Mouse (Mus musculus): Measurements from ENCODE around the gene Gm49342.

The Gm49342 gene

GRCm38 (mm10) chr14:50981207-50981606 is 36.9 kb downstream of the Gm49342 start:
- no peak for DNase-seq (ENCODE audit: low spot score in 2 of 2)

- no peak for DNase-seq (ENCODE audit: low spot score in 2 of 2)
Measured at GRCm38 (mm10) chr14:50981837-50982236, 37.5 kb downstream of the Gm49342 start.

GRCm38 (mm10) chr14:50987668-50988067 is 43.4 kb downstream of the Gm49342 start:
- no peak for DNase-seq (ENCODE audit: low spot score in 2 of 2)

GRCm38 (mm10) chr14:50991037-50991436 is 46.7 kb downstream of the Gm49342 start:
- DNase-seq (ENCODE audit: low spot score in 2 of 2): no peak

- DNase-seq (ENCODE audit: low spot score in 2 of 2): no peak
Measured at GRCm38 (mm10) chr14:50997088-50997487, 52.8 kb downstream of the Gm49342 start.

GRCm38 (mm10) chr14:50997999-50998666 is 53.8 kb downstream of the Gm49342 start:
- DNase-seq (ENCODE audit: low spot score in 2 of 2): no peak

- no peak for DNase-seq (ENCODE audit: low spot score in 2 of 2)
Measured at GRCm38 (mm10) chr14:51007152-51007801, 63.0 kb downstream of the Gm49342 start, which contains the start of gene Rnase10. Gene Rnase10 (plus strand): TSS chr14:51007751.

GRCm38 (mm10) chr14:51007914-51008713 is 63.8 kb downstream of the Gm49342 start:
- DNase-seq (ENCODE audit: low spot score in 2 of 2): peak; percentile 32 to 43

GRCm38 (mm10) chr14:51008781-51009180 is 64.5 kb downstream of the Gm49342 start:
- no peak for DNase-seq (ENCODE audit: low spot score in 2 of 2)

- no peak for DNase-seq (ENCODE audit: low spot score in 2 of 2)
Measured at GRCm38 (mm10) chr14:51009572-51009971, 65.3 kb downstream of the Gm49342 start.
